Mouse (Mus musculus) embryo, embryonic 11 days (tissue): Measurements from ENCODE around the gene Gmeb1.

Experiments
- DNase-seq: peaks from one replicate; pipeline ENCODE4 v3.0.0-alpha.2; 2015

Gmeb1 gene

DNA sequence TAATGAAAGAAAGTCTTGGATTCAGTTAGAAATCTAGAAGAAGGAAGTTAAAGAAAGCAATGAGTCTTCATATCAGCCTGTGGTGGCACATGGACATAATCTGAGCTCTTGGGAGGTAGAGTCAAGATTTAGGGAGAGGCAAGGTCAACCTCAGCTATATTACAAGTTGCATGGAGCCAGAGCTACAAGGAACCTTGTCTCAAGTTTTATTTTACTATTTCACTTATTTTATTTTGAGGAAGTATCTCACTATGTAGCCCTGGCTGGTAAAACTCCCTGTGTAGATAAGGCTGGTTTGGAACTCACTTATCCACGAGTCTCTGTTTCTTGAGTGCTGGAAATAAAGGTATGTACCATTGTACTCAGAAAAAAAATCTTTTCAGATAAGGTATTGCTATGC lies 44.8 kb downstream of the Gmeb1 start:
- no peak for DNase-seq

DNA sequence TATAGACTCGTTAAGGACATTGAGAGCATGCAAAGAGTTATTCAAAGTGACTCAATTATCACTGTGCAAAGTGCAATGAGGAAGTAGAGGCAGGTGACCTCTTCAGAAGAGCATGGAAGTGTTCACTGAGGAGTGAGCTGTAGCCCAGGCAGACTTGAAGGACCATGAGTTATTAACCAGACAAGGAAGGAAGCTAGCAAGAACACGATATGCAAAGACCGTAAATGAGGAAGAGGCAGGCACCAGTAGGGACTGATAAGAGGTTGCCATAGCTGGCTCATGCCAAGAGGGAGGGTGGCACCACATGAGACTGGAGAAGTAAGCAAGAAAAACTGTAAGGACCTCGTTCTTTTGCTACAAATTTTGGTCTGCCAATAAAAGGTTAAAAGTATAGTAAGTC lies 46.6 kb downstream of the Gmeb1 start:
- DNase-seq, result no peak

DNA sequence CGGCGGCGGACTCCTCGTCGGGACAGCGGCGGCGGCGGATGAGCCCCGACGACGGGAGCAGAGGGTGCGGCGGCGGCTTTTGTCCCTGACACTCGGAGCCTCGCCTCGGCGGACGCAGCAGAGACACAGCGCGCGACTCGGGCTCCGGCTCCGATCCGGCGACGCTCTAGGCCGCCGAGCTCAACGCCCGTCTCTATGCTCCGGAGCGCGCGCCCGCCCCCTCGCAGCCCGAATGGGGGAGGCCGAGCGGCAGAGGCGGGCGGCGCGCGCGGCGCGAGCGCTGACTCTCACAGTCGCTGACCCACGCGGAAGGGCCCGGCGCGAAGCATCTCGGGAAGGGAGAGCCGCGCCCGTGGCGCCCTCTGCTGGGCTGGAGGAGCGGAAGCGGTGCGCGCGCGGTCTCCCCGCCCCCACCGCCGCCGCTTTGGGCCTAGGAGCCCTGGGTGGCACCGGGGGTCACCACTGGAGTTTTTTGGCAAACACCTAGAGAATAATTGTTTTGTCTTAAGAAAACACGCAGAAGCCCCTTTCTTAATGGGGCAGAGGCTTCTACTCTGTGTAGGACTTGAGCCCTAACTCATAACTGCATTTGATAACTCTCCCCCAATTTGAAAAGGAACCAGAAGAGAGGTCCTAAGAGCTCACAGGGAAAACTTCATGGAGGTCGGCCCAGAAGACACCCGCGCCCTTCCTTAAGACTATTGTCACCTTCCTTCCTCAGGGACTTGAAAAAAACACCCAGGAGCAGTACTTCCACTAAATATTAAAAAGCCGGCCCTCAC lies 49.3 kb downstream of the Gmeb1 start, which contains the start of gene Ythdf2:
Ythdf2 (minus strand) TSS at position 351 of the 782 bp plus-strand sequence.
- DNase-seq, result peak; percentile 99

DNA sequence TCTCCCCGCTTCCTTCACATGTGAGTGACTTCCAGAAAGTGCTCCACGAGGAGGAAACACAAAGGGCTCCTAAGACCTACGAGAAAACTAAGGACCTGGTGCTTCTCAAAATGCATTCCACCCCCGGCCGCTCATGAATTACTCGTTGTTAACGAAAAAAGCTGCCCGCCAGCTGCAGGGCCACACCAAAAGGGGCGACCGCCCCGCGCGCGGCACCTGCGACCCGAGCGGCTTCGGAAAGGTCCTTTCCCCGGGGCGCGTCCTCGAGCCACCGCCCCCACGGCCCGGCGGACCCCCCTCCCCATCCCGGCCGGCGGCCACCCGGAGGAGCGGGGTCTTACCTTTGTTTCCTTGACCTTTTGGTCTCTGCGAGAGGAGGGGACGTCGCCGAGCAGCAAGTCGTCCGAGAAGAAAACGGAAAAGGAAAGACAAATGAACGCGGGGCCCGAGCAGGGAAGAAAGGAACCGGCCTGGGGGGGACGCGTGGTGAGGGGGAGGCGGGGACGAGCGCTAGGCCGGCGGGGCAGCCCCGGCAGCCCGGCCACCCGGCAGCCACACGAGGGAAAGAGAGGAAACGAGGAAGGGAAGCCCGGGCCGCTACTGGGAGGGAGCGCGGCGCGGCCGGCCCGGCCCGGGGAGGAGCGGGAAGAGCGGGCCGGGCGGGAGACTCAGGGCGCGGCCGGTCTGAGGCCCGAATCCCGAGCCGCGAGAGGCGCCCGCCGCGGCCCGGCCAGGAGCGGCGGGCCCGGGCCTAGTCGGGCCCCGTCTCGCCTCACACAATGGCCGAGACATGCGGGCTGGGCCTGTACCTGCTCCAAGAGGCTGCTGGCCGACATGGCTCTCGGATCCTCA lies 50.1 kb downstream of the Gmeb1 start:
- peak; percentile 39 for DNase-seq

DNA sequence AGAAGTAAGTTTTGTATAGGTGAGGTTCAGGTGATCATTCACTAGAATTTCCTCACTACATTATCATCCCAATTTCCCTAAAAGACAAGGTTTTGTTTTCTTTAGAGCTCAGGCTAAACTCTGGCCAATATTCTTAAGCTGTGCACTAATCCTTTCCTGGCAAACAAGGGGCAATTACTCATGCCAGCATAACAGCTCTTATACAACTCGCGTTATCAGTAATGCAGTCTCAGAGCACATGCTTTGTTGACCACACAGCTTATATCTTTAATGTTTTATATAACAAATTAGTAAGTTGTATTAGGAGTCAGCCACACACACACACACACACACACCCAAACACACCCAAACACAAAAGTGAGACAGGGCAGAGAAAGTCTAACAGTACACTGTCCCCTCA lies 51.1 kb downstream of the Gmeb1 start:
- no peak for DNase-seq

DNA sequence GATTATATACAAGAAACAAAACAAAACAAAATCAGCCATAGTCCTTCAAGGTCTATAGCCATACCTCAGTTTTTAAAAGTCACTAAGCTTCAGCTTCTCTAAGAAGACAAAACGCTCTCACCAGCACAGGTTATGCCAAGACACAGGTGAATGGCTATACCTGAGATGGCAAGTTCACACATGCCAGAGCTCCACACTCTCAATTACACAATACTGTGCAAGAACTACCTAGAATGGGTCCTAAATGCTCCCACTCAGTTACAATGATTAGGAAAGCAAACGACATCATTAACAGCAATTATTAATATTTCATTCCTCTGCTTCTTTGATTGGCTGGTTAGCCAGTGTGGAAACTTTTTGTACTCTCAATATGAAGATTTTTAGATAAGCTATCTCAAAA lies 52.1 kb downstream of the Gmeb1 start:
- no peak for DNase-seq

DNA sequence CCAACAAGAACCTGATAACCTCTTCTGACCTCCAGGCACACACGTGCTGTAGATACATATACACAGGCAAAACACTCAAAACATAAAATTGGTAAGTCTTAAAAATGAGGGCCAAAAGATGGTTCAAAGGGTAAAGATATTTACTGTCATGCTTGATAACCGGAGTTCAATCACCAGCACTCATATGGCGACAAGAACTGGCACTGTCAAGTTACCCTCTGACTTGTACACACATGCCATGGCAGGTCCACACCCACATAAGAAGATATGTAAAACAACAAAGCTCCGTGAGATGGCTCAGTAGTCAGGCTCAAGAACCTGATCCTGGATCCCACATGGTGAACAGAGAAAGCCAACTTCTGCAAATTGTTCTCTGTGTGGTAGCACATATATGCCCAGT lies 54.1 kb downstream of the Gmeb1 start:
- DNase-seq, result no peak

DNA sequence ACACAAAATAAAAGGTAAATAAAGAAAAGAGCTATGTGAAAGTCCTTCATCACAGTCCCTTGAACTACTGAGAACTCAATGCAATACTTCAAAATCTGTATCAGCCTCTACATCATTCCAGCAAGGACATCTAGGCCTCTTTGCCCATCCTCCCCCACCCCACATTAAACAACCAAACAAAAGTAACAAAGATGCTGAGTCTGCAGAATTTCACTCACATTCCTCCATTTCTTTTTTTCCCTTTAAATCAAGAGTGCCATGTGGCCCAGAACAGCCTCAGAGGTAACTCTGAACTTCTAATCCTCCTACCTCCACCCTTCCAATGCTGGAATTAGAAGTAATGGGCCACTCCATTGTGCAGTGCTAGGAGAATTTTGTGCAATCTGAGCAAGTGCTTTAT lies 62.6 kb downstream of the Gmeb1 start:
- no peak for DNase-seq

DNA sequence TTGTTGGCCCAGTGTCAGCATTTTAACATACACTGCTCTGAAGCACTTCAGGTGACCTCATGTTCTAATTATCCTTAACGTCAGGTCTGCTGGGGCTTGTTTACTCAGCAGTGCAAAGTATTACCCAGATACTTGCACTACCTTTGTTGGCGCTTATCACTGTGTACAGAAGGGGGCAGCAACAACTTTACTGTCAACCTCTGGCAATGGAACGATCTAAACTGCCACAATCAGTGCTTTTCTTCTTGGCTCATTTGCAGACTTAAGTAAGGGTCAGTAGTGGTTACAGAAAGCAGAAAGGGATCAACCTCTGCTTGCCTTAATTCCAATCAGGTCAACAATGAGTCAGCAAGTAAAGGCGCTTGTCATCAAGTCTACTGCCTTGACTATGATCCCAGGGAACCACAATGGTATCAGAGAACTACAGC lies 63.1 kb downstream of the Gmeb1 start:
- no peak for DNase-seq

DNA sequence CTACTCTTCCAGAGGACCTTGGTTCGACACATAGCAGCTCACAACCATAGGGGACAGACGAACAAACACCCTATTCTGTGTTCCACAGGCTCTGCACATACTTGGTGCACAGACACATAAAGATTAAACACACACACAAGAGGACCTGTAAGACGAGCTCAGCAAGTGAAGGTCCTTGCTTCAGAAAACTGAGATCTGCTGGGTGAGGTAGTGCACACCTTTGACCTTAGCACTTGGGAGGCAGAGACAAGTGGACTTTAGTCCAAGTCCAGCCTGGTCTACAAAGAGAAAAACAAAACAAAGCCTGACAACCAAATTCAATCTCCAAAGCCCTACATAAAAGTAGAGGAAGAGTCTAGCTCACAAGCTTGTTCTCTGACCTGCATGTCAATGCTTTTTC lies 66.4 kb downstream of the Gmeb1 start:
- DNase-seq, result no peak

DNA sequence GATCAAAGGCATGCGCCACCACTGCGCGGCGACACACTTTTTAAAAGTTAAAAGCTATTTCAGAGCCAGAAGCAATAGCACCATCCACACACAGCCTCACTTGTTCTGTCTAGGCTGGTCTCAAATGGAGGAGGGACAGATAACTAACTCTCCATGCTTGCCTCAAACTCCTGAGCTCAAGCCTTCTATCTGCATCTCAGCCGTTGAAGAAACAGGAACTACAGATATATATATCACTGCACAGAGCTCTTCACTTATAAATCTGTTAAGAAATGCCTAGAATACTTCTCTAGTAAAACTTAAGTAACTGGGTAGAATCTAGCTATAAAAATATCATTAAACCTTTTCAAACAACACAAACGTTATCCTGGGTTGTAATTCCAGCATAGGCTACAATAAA lies 67.0 kb downstream of the Gmeb1 start:
- DNase-seq, result no peak

DNA sequence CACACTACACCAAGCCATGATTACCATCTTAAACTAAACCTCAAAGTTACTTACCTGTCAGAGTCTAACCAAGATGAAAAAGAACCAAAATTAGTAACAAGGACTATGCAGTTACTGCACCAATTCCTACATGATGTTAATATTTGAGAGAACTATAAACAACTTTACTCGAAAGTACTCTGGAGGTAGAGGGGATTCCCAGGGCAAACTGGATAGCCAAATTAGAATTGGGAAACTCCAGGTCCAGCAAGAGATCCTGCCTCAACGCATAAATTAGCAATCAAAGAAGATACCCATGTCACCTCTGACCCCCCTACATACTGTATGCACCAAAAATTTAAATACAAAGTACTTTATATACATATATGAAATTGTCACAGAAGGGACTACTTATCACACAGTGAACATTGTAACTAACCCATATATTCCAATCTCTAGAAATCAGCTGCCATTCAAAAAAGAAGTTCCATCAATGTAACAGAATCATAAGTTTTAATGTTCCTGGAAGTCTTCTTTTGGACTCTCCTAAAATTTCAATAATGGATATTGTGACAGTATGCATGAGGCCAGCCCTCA lies 73.5 kb downstream of the Gmeb1 start:
- no peak for DNase-seq

DNA sequence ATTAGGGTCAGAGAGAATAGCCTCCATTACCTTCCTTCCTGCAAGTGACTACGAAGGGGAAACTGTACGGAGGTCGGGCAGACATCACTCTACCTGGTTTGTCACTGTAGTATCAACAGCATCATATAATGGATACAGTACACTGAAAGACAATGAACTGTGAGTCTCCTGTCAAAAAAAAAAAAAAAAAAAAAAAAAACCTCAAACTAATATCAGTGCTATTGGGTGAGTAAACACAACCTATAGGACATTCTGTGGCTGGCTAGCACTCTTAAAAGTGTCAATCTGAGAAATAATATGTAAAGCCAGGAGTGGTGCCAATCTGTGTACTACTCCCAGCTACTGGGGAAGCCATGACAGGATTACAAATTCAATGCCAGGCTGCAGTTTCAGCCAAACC lies 78.2 kb downstream of the Gmeb1 start:
- no peak for DNase-seq

DNA sequence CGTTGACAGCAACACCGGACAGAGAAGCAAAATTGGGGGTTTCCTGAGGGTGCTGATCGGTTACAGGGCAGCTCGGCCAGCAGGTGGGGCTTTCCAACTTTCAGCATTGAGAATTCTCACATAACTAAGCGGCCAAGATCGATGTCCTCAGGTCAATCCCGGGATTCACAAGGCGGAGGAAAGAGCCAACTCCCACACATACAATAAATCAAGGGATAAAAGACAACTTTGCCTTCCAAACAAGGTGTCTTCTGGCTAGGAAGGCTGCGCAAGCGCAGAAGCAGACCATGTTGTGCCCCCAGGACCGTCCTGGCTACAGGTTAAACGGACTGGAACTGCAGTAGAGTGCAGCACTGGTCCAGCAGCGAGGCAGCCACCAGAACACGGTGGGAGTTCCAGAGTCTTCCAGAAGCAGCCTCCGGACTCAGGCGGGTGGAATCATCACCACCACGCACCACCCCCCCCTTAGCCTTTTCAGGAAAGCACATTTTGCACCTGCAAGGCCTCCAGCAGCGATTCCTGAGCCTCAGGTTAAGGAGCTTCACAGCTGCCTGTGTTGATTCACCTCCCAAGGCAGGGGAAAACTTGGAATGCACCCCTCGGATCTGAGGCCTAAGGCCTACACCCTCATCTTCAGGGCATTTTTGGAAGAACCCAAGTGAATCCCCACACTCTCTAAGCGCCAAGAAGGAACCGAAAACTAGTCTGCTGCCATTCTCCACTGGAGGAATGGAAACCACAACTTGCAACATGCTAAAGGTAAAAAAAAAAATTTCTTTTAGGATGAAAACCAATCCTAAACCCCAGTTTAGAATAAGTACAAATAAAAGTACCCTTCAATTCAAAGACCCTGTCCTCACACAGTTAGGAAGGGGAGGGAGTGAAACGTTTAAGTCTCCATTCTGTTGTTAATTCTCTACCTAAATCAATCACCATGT lies 79.4 kb downstream of the Gmeb1 start:
- DNase-seq, result peak; percentile 49

DNA sequence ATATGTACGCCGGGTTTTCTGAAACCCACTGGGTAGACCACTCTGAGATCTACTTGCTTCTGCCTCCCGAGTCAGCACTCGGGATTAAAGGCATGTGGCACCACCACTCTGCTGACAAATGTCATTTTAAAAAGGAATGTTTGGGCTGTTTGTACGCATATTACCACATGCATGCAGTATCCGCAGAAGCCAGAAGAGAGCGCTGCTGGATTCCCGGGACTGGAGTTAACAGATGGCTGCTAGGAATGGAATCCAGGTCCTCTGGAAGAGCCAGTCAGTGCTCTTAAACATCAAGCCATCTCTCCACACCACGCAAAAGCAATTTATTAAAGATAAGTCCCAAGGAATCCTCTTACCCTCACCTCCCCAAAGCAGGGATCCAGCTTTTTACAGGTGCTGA lies 80.7 kb downstream of the Gmeb1 start:
- DNase-seq, result peak; percentile 58

DNA sequence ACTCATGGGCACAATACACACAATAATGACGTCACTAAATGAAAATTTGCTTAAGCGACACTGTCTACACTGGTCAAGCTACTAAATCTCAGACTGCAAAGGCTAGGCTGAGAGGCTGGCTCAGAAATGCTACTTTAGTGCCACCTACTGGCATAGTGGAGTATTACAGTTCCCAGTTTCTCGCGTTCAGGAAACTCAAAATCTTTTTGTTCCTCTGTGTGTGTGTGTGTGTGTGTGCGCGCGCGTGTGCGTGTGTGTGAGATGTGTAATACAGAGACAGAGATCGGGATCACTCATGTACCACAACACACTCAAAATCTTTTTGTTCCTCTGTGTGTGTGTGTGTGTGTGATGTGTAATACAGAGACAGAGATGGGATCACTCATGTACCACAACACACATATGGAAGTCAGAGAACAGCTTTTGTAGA lies 82.8 kb downstream of the Gmeb1 start:
- peak; percentile 83 for DNase-seq

DNA sequence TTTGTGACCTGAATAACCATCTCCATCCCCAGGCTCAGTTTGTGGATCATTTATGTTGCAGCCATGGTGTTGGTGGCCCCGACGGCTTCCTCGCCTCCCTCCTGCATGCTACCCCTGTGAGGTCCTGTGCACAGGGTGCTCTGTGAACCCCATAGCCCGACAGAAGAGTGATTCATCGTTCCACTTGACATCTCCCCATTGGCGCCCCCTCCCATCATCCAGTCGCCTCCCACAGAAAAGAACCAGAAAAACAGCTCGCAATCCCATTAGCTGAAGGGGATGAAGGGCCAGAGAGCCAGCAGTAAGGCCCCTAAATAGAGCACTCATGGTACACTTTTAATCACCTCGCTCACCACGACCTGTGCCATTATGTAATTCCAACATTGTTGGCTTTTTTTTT lies 84.9 kb downstream of the Gmeb1 start:
- no peak for DNase-seq
